Mouse (Mus musculus) small intestine, adult 2 months (tissue): Measurements from ENCODE around the gene Cwc27.

Experiments used
- CTCF ChIP-seq: fragments of 200-500 bp; IDR thresholded peaks from 2 replicates; pipeline ENCODE4 v1.5.1; 2012; ENCODE audit warnings: low read depth, mild to moderate bottlenecking, control low read depth, inconsistent platforms, low read length, moderate library complexity, mixed read lengths; ENCODE audit not compliant: insufficient replicate concordance, insufficient read length; ENCODE audit errors: extremely low read depth
- POLR2A ChIP-seq: fragments of 200-500 bp; IDR thresholded peaks from 2 replicates; pipeline ENCODE4 v1.6.1; 2012; ENCODE audit warnings: low read depth, mild to moderate bottlenecking, control low read depth, inconsistent platforms, low read length, moderate library complexity

GRCm38 (mm10) chr13:104661188-104661587, 155.8 kb downstream of the Cwc27 start:
- TF ChIP-seq CTCF (no peak), POLR2A (no peak)
